Mouse (Mus musculus) thymus, adult 2 months (tissue): ENCODE results near the gene Ptafr.

ENCODE experiments used
- CTCF ChIP-seq: fragments of 200-500 bp; IDR thresholded peaks from 2 replicates; pipeline ENCODE4 v1.5.1; 2012; ENCODE audit warnings: mild to moderate bottlenecking, control low read depth, low read length, moderate library complexity, borderline replicate concordance; ENCODE audit not compliant: control insufficient read depth, poor library complexity, insufficient read depth; ENCODE audit errors: extremely low read depth
- POLR2A ChIP-seq: fragments of 200-500 bp; IDR thresholded peaks from 2 replicates; pipeline ENCODE4 v1.6.1; 2012; ENCODE audit warnings: mild to moderate bottlenecking, low read length, control low read depth, moderate library complexity; ENCODE audit not compliant: control insufficient read depth, poor library complexity, insufficient read depth; ENCODE audit errors: extremely low read depth

DNA sequence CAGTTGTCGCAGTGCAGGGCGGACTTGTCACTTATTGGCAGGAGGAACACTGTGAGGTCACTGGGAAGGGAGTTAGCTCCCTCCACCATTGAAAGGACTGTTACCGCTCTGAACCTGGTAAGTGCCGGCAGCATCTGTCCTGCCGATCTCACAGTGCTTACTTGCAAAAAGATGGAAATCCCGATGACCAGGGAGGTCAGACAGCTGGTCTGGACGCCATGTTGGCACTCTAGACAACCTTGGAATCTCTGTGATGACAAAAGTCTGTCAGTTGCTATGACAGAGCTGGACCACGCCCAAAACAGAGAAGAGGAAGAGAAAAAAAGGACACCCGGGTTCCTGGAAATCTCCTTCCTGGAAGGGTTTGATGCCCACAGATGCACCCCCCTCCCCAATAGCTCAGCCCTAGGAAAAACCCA lies 3.5 kb downstream of the Ptafr start:
- TF ChIP-seq CTCF (no peak), POLR2A (no peak)
